Mouse (Mus musculus): ENCODE results near the gene Ecm1. TPM values are rescaled to one million over a fixed set of nuclear protein-coding genes. Genes with fewer than 3 reads are reported as not detected.

The Ecm1 gene
- polyA plus RNA-seq, 1 experiment, result 718 TPM

GRCm38 (mm10) chr3:95689171-95689915, 50.0 kb downstream of the Ecm1 start:
- DNase-seq (ENCODE audit: low spot score), result peak; percentile 16

GRCm38 (mm10) chr3:95687524-95688421, 51.6 kb downstream of the Ecm1 start, which contains the start of gene Adamtsl4:
TSS of gene Adamtsl4 (minus strand) at chr3:95687917.
- DNase-seq (ENCODE audit: low spot score), result peak; percentile 81

GRCm38 (mm10) chr3:95687168-95687523, 52.2 kb downstream of the Ecm1 start:
- DNase-seq (ENCODE audit: low spot score), result no peak

GRCm38 (mm10) chr3:95686492-95687167, 52.7 kb downstream of the Ecm1 start:
- peak; percentile 23 for DNase-seq (ENCODE audit: low spot score)

GRCm38 (mm10) chr3:95685701-95686100, 53.7 kb downstream of the Ecm1 start:
- DNase-seq (ENCODE audit: low spot score), result peak; percentile 22

- DNase-seq (ENCODE audit: low spot score), result peak; percentile 22
These were observed 54.1 kb downstream of the Ecm1 start for GRCm38 (mm10) chr3:95685301-95685700.

GRCm38 (mm10) chr3:95684846-95685245, 54.5 kb downstream of the Ecm1 start:
- DNase-seq (ENCODE audit: low spot score), result peak; percentile 17

Other genes starting within 250 kb of the Ecm1 start
- gene Ctsk, start 240.3 kb downstream of the Ecm1 start, polyA plus RNA-seq (2012; rRNA removed), result 96.1 and 119 TPM in 2 replicates
- 42.9 and 54.4 TPM in 2 replicates for gene Ctss, start 212.8 kb downstream of the Ecm1 start, polyA plus RNA-seq (2012; rRNA removed)
- not detected in 2 replicates for gene Hormad1, start 179.9 kb downstream of the Ecm1 start, polyA plus RNA-seq (2012; rRNA removed)
- 26.8 and 29.3 TPM in 2 replicates for gene Golph3l, start 150.6 kb downstream of the Ecm1 start, polyA plus RNA-seq (2012; rRNA removed)
- 31.6 and 45.7 TPM in 2 replicates for gene Ensa, start 114.6 kb downstream of the Ecm1 start, polyA plus RNA-seq (2012; rRNA removed)
- gene Mcl1, start 80.8 kb downstream of the Ecm1 start, polyA plus RNA-seq (2012; rRNA removed), result 90.3 and 106 TPM in 2 replicates
- gene Adamtsl4, start 51.7 kb downstream of the Ecm1 start, polyA plus RNA-seq (2012; rRNA removed), result 52.4 and 58.8 TPM in 2 replicates
- 32.5 and 37.6 TPM in 2 replicates for gene Tars2, start 20.6 kb upstream of the Ecm1 start, polyA plus RNA-seq (2012; rRNA removed)
- 17.7 and 20.2 TPM in 2 replicates for gene Rprd2, start 79.3 kb upstream of the Ecm1 start, polyA plus RNA-seq (2012; rRNA removed)
- gene Prpf3, start 116.3 kb upstream of the Ecm1 start, polyA plus RNA-seq (2012; rRNA removed), result 26.6 and 29.7 TPM in 2 replicates
- gene Mrps21, start 131.9 kb upstream of the Ecm1 start, polyA plus RNA-seq (2012; rRNA removed), result 245 and 291 TPM in 2 replicates
- 37.5 and 49.5 TPM in 2 replicates for gene Ciart, start 142.7 kb upstream of the Ecm1 start, polyA plus RNA-seq (2012; rRNA removed)
- gene BC028528, start 152.4 kb upstream of the Ecm1 start, polyA plus RNA-seq (2012; rRNA removed), result 28.6 and 30.4 TPM in 2 replicates
- gene Aph1a, start 154.4 kb upstream of the Ecm1 start, polyA plus RNA-seq (2012; rRNA removed), result 84.0 and 96.2 TPM in 2 replicates
- 14.7 and 17.0 TPM in 2 replicates for gene Car14, start 165.1 kb upstream of the Ecm1 start, polyA plus RNA-seq (2012; rRNA removed)
- 53.4 and 78.9 TPM in 2 replicates for gene Anp32e, start 189.7 kb upstream of the Ecm1 start, polyA plus RNA-seq (2012; rRNA removed)